Mouse (Mus musculus): ENCODE data around the gene Gdf3. TPM values are rescaled to one million over a fixed set of nuclear protein-coding genes. Genes with fewer than 3 reads are reported as not detected.
A peak's percentile ranks its signal among the peaks of the same experiment; 100 is the strongest.

The Gdf3 gene
- polyA plus RNA-seq, 1 experiment: not detected

- H3K4me3 ChIP-seq (ENCODE audit: insufficient read depth, low read length): no peak overlapping the region
- peaks cover 5% of the 10 kb centered on the region for H3K4me1 ChIP-seq (ENCODE audit: control insufficient read depth, insufficient read depth, low read length)
- H3K27ac ChIP-seq (ENCODE audit: insufficient read depth, low read length): no peak overlapping the region
- TF ChIP-seq POLR2A (IDR thresholded peaks at IDR 0.05; ENCODE audit: low read depth, low read length) (no peak), CTCF (IDR thresholded peaks at IDR 0.05; ENCODE audit: borderline replicate concordance, insufficient read depth, low read length) (no peak)
These were observed 38.3 kb downstream of the Gdf3 start for GRCm38 (mm10) chr6:122571617-122571959.

GRCm38 (mm10) chr6:122570695-122571616, 38.9 kb downstream of the Gdf3 start:
- Histone ChIP-seq H3K4me1 (ENCODE audit: control insufficient read depth, insufficient read depth, low read length) (peaks cover 5% of the 10 kb centered on the region), H3K27ac (ENCODE audit: insufficient read depth, low read length) (peak overlapping the region; percentile 8; the same call in 1 of the 2 replicates)
- TF ChIP-seq CTCF (IDR thresholded peaks at IDR 0.05; ENCODE audit: borderline replicate concordance, insufficient read depth, low read length) (no peak), POLR2A (IDR thresholded peaks at IDR 0.05; ENCODE audit: low read depth, low read length) (no peak)

GRCm38 (mm10) chr6:122569762-122570161, 40.1 kb downstream of the Gdf3 start:
- H3K4me1 ChIP-seq (ENCODE audit: control insufficient read depth, insufficient read depth, low read length): peaks cover 5% of the 10 kb centered on the region
- no peak for TF ChIP-seq POLR2A (IDR thresholded peaks at IDR 0.05; ENCODE audit: low read depth, low read length)
- no peak for TF ChIP-seq CTCF (IDR thresholded peaks at IDR 0.05; ENCODE audit: borderline replicate concordance, insufficient read depth, low read length)
- no peak overlapping the region for H3K4me3 ChIP-seq (ENCODE audit: insufficient read depth, low read length)
- H3K27ac ChIP-seq (ENCODE audit: insufficient read depth, low read length): no peak overlapping the region

More at GRCm38 (mm10) chr6:122570695-122571616, 38.9 kb downstream of the Gdf3 start:
- H3K4me3 ChIP-seq (ENCODE audit: insufficient read depth, low read length): no peak overlapping the region

DNA sequence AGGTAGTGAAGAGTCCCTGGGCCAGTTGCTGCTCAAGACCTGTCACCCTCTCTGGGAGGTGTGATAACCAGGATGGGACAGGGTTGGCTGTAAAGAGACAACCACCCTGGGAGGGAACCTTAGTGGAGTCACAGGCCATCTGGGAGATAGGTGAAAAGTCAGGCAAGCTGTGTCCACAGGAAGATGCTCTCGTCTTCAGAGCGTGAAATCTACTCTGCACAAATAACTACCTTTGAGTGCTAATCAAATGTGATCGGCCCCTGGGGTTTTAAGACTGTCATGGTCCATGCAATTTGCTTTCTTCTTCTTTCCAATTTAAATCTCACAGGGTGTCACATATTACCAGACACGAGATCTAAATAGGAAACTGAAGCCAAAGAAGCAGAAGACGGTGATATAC, 40.8 kb downstream of the Gdf3 start:
- Histone ChIP-seq H3K27ac (ENCODE audit: insufficient read depth, low read length) (no peak overlapping the region), H3K4me3 (ENCODE audit: insufficient read depth, low read length) (no peak overlapping the region)

GRCm38 (mm10) chr6:122565070-122565784, 44.7 kb downstream of the Gdf3 start:
- TF ChIP-seq POLR2A (IDR thresholded peaks at IDR 0.05; ENCODE audit: low read depth, low read length) (no peak), CTCF (IDR thresholded peaks at IDR 0.05; ENCODE audit: borderline replicate concordance, insufficient read depth, low read length) (no peak)
- no peaks in the 10 kb centered on the region for H3K4me1 ChIP-seq (ENCODE audit: control insufficient read depth, insufficient read depth, low read length)
- no peak overlapping the region for H3K27ac ChIP-seq (ENCODE audit: insufficient read depth, low read length)
- no peak overlapping the region for H3K4me3 ChIP-seq (ENCODE audit: insufficient read depth, low read length)

More for the DNA sequence above, 40.8 kb downstream of the Gdf3 start:
- H3K4me1 ChIP-seq (ENCODE audit: control insufficient read depth, insufficient read depth, low read length): peaks cover 5% of the 10 kb centered on the region
- TF ChIP-seq POLR2A (IDR thresholded peaks at IDR 0.05; ENCODE audit: low read depth, low read length): no peak
- TF ChIP-seq CTCF (IDR thresholded peaks at IDR 0.05; ENCODE audit: borderline replicate concordance, insufficient read depth, low read length): no peak

DNA sequence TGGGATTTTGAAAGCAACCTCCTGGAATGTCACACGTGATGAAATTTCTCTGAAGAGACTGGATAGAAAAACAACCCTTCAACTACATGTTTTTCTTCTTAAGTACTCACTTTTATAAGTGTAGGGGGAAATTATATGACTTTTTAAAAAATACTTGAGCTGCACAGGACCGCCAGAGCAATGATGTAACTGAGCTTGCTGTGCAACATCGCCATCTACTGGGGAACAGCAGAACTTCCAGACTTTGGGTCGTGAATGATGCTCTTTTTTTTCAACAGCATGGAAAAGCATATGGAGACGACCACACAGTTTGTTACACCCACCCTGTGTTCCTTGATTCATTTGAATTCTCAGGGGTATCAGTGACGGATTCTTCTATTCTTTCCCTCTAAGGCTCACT, 47.4 kb downstream of the Gdf3 start:
- Histone ChIP-seq H3K27ac (ENCODE audit: insufficient read depth, low read length) (no peak overlapping the region), H3K4me1 (ENCODE audit: control insufficient read depth, insufficient read depth, low read length) (no peaks in the 10 kb centered on the region), H3K4me3 (ENCODE audit: insufficient read depth, low read length) (no peak overlapping the region)
- peak; percentile 79; the same call in 1 of the 2 replicates for TF ChIP-seq CTCF (IDR thresholded peaks at IDR 0.05; ENCODE audit: borderline replicate concordance, insufficient read depth, low read length)
- TF ChIP-seq POLR2A (IDR thresholded peaks at IDR 0.05; ENCODE audit: low read depth, low read length): no peak

GRCm38 (mm10) chr6:122561005-122561404, 48.9 kb downstream of the Gdf3 start:
- Histone ChIP-seq H3K4me3 (ENCODE audit: insufficient read depth, low read length) (no peak overlapping the region), H3K4me1 (ENCODE audit: control insufficient read depth, insufficient read depth, low read length) (no peaks in the 10 kb centered on the region), H3K27ac (ENCODE audit: insufficient read depth, low read length) (no peak overlapping the region)
- TF ChIP-seq CTCF (IDR thresholded peaks at IDR 0.05; ENCODE audit: borderline replicate concordance, insufficient read depth, low read length) (no peak), POLR2A (IDR thresholded peaks at IDR 0.05; ENCODE audit: low read depth, low read length) (no peak)

DNA sequence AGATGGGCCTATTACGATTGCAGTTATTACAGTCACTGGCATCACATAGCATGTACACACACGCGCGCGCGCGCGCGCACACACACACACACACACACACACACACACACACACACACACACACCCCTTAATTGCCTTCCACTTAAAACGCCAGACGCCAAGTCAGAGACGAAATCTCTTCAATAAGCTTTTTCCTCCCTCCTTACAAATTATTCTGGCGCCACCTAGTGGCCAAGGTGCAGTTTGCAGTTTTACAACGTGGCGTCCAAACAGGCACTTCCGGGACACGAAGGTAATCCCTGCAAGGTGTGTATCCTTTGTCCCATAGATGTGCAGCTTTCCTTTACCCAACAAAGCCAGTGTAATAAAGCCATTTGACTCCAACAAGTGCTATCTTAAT, 49.5 kb downstream of the Gdf3 start:
- no peaks in the 10 kb centered on the region for H3K4me1 ChIP-seq (ENCODE audit: control insufficient read depth, insufficient read depth, low read length)
- TF ChIP-seq CTCF (IDR thresholded peaks at IDR 0.05; ENCODE audit: borderline replicate concordance, insufficient read depth, low read length) (peak; percentile 48; the same call in 1 of the 2 replicates), POLR2A (IDR thresholded peaks at IDR 0.05; ENCODE audit: low read depth, low read length) (no peak)
- H3K4me3 ChIP-seq (ENCODE audit: insufficient read depth, low read length): no peak overlapping the region
- no peak overlapping the region for H3K27ac ChIP-seq (ENCODE audit: insufficient read depth, low read length)

DNA sequence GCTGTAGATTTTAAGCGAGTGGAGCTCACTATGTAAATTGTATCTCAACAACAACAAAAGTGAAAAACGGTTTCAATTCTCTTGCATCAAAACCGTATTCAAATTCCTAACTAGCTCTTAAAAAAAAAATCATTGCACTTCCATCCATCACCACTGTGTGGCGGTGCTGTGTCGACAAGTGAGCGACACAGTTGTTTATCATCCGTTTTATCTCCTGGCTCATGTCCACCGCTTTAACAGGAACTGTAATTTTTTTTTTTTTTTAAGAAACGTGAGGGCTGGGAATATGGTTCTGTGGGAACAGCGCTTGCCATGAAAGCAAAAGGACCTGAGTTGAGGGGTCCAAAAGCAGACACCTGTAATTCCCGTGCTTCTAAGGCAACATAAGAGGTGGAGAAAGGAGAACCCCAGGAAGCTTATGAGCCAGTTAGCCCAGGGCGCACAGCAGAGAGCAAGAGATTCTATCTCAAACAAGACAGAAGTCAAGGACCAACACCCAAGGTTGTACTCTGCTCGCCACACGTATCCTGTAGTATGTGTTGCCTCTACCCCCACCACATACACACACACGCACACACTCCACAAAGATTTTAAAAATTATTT, 52.8 kb downstream of the Gdf3 start:
- TF ChIP-seq POLR2A (IDR thresholded peaks at IDR 0.05; ENCODE audit: low read depth, low read length): no peak
- peak; percentile 42; the same call in 1 of the 2 replicates for TF ChIP-seq CTCF (IDR thresholded peaks at IDR 0.05; ENCODE audit: borderline replicate concordance, insufficient read depth, low read length)
- no peak overlapping the region for H3K27ac ChIP-seq (ENCODE audit: insufficient read depth, low read length)
- 0 out of 2 replicates have a peak, but pooled peaks cover 3% of the 10 kb centered on the region for H3K4me1 ChIP-seq (ENCODE audit: control insufficient read depth, insufficient read depth, low read length)
- no peak overlapping the region for H3K4me3 ChIP-seq (ENCODE audit: insufficient read depth, low read length)

Other genes starting within 250 kb of the Gdf3 start
- gene Rimklb, start 111.3 kb downstream of the Gdf3 start, polyA plus RNA-seq (2011; ENCODE audit: insufficient read length, low read depth, missing spikeins): 0.97 and 1.3 TPM in 2 replicates
- gene Mfap5, start 104.2 kb downstream of the Gdf3 start, polyA plus RNA-seq (2011; ENCODE audit: insufficient read length, low read depth, missing spikeins): 66.5 and 67.6 TPM in 2 replicates
- gene Aicda, start 56.3 kb downstream of the Gdf3 start, polyA plus RNA-seq (2011; ENCODE audit: insufficient read length, low read depth, missing spikeins): not detected in 2 replicates
- 7.4 and 9.4 TPM in 2 replicates for gene Apobec1, start 7.6 kb downstream of the Gdf3 start, polyA plus RNA-seq (2011; ENCODE audit: insufficient read length, low read depth, missing spikeins)
- not detected in 2 replicates for gene Dppa3, start 16.3 kb upstream of the Gdf3 start, polyA plus RNA-seq (2011; ENCODE audit: insufficient read length, low read depth, missing spikeins)
- 0.93 and 1.1 TPM in 2 replicates for gene Nanog, start 97.4 kb upstream of the Gdf3 start, polyA plus RNA-seq (2011; ENCODE audit: insufficient read length, low read depth, missing spikeins)
- 4.9 and 6.1 TPM in 2 replicates for gene Slc2a3, start 191.6 kb upstream of the Gdf3 start, polyA plus RNA-seq (2011; ENCODE audit: insufficient read length, low read depth, missing spikeins)
- gene Foxj2, start 209.8 kb upstream of the Gdf3 start, polyA plus RNA-seq (2011; ENCODE audit: insufficient read length, low read depth, missing spikeins): 19.8 and 23.7 TPM in 2 replicates
- gene C3ar1, start 246.1 kb upstream of the Gdf3 start, polyA plus RNA-seq (2011; ENCODE audit: insufficient read length, low read depth, missing spikeins): 1.3 and 2.3 TPM in 2 replicates

Measured in embryonic fibroblast, embryonic 13.5 days (primary cell).